Mouse (Mus musculus): Measurements from ENCODE around the gene Cachd1. TPM values are rescaled to one million over a fixed set of nuclear protein-coding genes. Genes with fewer than 3 reads are reported as not detected.

The Cachd1 gene
- polyA plus RNA-seq, 1 experiment from 2014 or later, result 21.7 TPM

DNA sequence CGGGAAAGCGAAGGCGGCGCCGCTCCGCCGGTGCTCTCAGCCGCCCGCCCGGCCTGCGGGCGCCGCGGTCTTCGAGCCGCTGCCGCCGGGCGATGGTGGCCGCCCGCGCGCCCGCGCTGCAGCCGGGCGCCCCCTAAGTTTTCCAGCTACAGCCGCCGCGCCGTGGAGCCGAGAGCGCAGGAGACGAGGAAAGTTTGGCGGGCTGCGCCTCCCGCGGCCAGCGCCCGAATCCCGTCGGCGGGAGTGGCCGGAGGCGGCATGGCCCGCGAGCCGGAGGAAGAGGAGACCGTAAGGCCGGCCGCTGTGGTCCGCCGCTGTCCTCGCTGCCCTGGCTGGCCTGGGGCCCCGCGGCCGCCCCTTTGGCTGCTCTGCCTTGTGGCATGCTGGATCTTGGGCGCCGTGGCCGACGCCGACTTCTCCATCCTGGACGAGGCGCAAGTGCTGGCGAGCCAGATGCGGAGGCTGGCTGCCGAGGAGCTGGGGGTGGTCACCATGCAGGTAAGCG lies 448 bp downstream of the Cachd1 start:
- peak overlapping the region; percentile 96 for H3K9ac ChIP-seq
- peak overlapping the region; percentile 82 for H3K4me2 ChIP-seq
- no peaks in the 10 kb centered on the region for H3K9me3 ChIP-seq
- ATAC-seq (ENCODE audit: low FRiP score), result peak; percentile 49
- peak overlapping the region; percentile 92 for H3K27ac ChIP-seq
- no peaks in the 10 kb centered on the region for H3K27me3 ChIP-seq
- peaks cover 45% of the 10 kb centered on the region for H3K4me1 ChIP-seq (replicated peaks)
- peak overlapping the region; percentile 64 for H3K4me3 ChIP-seq
- no peaks in the 10 kb centered on the region for H3K36me3 ChIP-seq
- under 1% methylated on average over 51 of the region's 68 CpGs for WGBS

- H3K4me2 ChIP-seq, result peak overlapping the region; percentile 82
- ATAC-seq (ENCODE audit: low FRiP score), result peak; percentile 49
- H3K9ac ChIP-seq, result peak overlapping the region; percentile 96
- H3K27me3 ChIP-seq, result no peaks in the 10 kb centered on the region
- H3K4me1 ChIP-seq (replicated peaks), result peaks cover 49% of the 10 kb centered on the region
- H3K9me3 ChIP-seq, result no peaks in the 10 kb centered on the region
- H3K36me3 ChIP-seq, result no peaks in the 10 kb centered on the region
- under 1% methylated on average over 42 of the region's 42 CpGs for WGBS
- peak overlapping the region; percentile 92 for H3K27ac ChIP-seq
- H3K4me3 ChIP-seq, result peak overlapping the region; percentile 64
Measured at GRCm38 (mm10) chr4:100777376-100778041, 1.0 kb downstream of the Cachd1 start.

GRCm38 (mm10) chr4:100778082-100778481 lies 1.6 kb downstream of the Cachd1 start:
- Histone ChIP-seq H3K4me3 (peak overlapping the region; percentile 64), H3K4me1 (replicated peaks) (peaks cover 49% of the 10 kb centered on the region), H3K27me3 (no peaks in the 10 kb centered on the region), H3K27ac (peak overlapping the region; percentile 92), H3K9ac (peak overlapping the region; percentile 96), H3K36me3 (no peaks in the 10 kb centered on the region), H3K4me2 (peak overlapping the region; percentile 82), H3K9me3 (no peaks in the 10 kb centered on the region)
- WGBS, result under 1% methylated on average over 16 of the region's 16 CpGs
- no peak for ATAC-seq (ENCODE audit: low FRiP score)

- Histone ChIP-seq H3K9me3 (no peaks in the 10 kb centered on the region), H3K27me3 (no peaks in the 10 kb centered on the region), H3K27ac (no peak overlapping the region), H3K4me3 (peak overlapping the region; percentile 64), H3K4me1 (replicated peaks) (peaks cover 49% of the 10 kb centered on the region), H3K9ac (peak overlapping the region; percentile 96), H3K4me2 (peak overlapping the region; percentile 82), H3K36me3 (no peaks in the 10 kb centered on the region; the same call in 1 of the 2 replicates)
- ATAC-seq (ENCODE audit: low FRiP score), result no peak
- WGBS, result 5% methylated on average over 4 of the region's 4 CpGs
Measured at GRCm38 (mm10) chr4:100779023-100779422, 2.5 kb downstream of the Cachd1 start.

- Histone ChIP-seq H3K27ac (no peak overlapping the region), H3K27me3 (no peaks in the 10 kb centered on the region), H3K9ac (peak overlapping the region; percentile 96), H3K4me1 (replicated peaks) (peaks cover 49% of the 10 kb centered on the region), H3K4me3 (peak overlapping the region; percentile 64), H3K36me3 (no peaks in the 10 kb centered on the region; the same call in 1 of the 2 replicates), H3K9me3 (no peaks in the 10 kb centered on the region), H3K4me2 (peak overlapping the region; percentile 82)
- 9% methylated on average over 5 of the region's 5 CpGs for WGBS
- ATAC-seq (ENCODE audit: low FRiP score), result no peak
Measured at GRCm38 (mm10) chr4:100779695-100780094, 3.2 kb downstream of the Cachd1 start.

GRCm38 (mm10) chr4:100780911-100781310 lies 4.4 kb downstream of the Cachd1 start:
- no peak overlapping the region for H3K27ac ChIP-seq
- H3K4me3 ChIP-seq, result peak overlapping the region; percentile 2; the same call in 1 of the 2 replicates
- no peaks in the 10 kb centered on the region; the same call in 1 of the 2 replicates for H3K36me3 ChIP-seq
- H3K4me2 ChIP-seq, result peak overlapping the region; percentile 82
- 50% methylated on average over 6 of the region's 6 CpGs for WGBS
- no peak for ATAC-seq (ENCODE audit: low FRiP score)
- H3K9ac ChIP-seq, result peak overlapping the region; percentile 26; the same call in 1 of the 2 replicates
- H3K9me3 ChIP-seq, result no peaks in the 10 kb centered on the region
- no peaks in the 10 kb centered on the region for H3K27me3 ChIP-seq
- peaks cover 45% of the 10 kb centered on the region for H3K4me1 ChIP-seq (replicated peaks)

- Histone ChIP-seq H3K4me3 (no peak overlapping the region), H3K9me3 (no peaks in the 10 kb centered on the region), H3K27ac (no peak overlapping the region), H3K4me2 (no peak overlapping the region), H3K36me3 (no peaks in the 10 kb centered on the region; the same call in 1 of the 2 replicates), H3K27me3 (no peaks in the 10 kb centered on the region), H3K9ac (no peak overlapping the region), H3K4me1 (replicated peaks) (peaks cover 43% of the 10 kb centered on the region)
- 75% methylated on average over 8 of the region's 8 CpGs for WGBS
- no peak for ATAC-seq (ENCODE audit: low FRiP score)
Measured at GRCm38 (mm10) chr4:100782348-100782747, 5.9 kb downstream of the Cachd1 start.

GRCm38 (mm10) chr4:100782891-100783290 lies 6.4 kb downstream of the Cachd1 start:
- no peaks in the 10 kb centered on the region for H3K27me3 ChIP-seq
- H3K9ac ChIP-seq, result no peak overlapping the region
- no peak overlapping the region for H3K4me3 ChIP-seq
- H3K9me3 ChIP-seq, result no peaks in the 10 kb centered on the region
- H3K27ac ChIP-seq, result no peak overlapping the region
- WGBS, result 91% methylated on average over 3 of the region's 3 CpGs
- no peak overlapping the region for H3K4me2 ChIP-seq
- peaks cover 44% of the 10 kb centered on the region for H3K4me1 ChIP-seq (replicated peaks)
- H3K36me3 ChIP-seq, result no peaks in the 10 kb centered on the region; the same call in 1 of the 2 replicates
- no peak for ATAC-seq (ENCODE audit: low FRiP score)

- 74% methylated on average over 3 of the region's 3 CpGs for WGBS
- no peak overlapping the region for H3K4me3 ChIP-seq
- peaks cover 7% of the 10 kb centered on the region; the same call in 1 of the 2 replicates for H3K4me1 ChIP-seq (replicated peaks)
- no peaks in the 10 kb centered on the region for H3K27me3 ChIP-seq
- no peak for ATAC-seq (ENCODE audit: low FRiP score)
- no peak overlapping the region for H3K4me2 ChIP-seq
- H3K27ac ChIP-seq, result no peak overlapping the region
- no peak overlapping the region for H3K9ac ChIP-seq
- no peaks in the 10 kb centered on the region; the same call in 1 of the 2 replicates for H3K36me3 ChIP-seq
- H3K9me3 ChIP-seq, result no peaks in the 10 kb centered on the region
Measured at GRCm38 (mm10) chr4:100787201-100787600, 10.7 kb downstream of the Cachd1 start.

DNA sequence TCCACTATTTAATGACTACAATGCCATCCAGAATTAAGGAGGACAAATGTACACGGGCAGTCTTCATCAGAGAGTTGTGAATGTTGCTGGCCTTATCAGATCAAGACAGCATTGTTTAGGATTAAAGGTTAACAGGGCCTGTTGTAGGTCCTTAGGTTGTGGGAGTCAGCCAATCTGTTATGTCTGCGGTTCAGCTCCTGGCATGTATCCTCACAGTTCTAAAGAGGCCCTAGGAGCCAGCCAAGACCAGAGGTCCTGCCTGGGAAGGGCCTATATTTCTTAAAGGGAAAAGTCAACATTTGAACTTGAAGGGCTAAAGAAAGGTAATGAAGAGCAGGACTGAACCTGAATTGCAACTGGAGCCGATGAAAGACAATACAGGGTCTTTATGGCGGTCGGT lies 13.7 kb downstream of the Cachd1 start:
- no peaks in the 10 kb centered on the region for H3K36me3 ChIP-seq
- H3K4me1 ChIP-seq (replicated peaks), result peaks cover 22% of the 10 kb centered on the region
- no peak for ATAC-seq (ENCODE audit: low FRiP score)
- H3K9ac ChIP-seq, result no peak overlapping the region
- H3K9me3 ChIP-seq, result no peaks in the 10 kb centered on the region
- no peak overlapping the region for H3K4me3 ChIP-seq
- WGBS, result 79% methylated on average over 5 of the region's 5 CpGs
- no peak overlapping the region for H3K27ac ChIP-seq
- H3K27me3 ChIP-seq, result no peaks in the 10 kb centered on the region
- H3K4me2 ChIP-seq, result no peak overlapping the region

DNA sequence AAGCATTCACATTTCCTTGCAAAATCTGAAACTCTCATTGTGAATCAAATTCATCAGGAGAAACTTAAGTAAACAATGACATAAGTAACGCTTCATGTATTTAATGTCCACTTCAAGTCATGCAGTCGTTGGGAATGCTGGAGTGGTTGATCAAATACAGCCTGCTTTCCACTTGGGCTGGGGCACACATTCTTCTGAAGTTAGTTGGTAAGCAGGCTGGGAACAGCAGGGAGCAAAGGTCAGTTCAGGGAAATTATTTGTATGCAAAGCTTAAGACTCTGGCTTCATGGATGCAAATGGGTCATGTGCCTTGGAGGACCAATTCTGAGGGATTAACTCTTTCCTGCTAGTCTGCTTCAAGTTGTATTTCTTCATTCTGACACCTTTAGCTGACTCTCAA lies 16.7 kb downstream of the Cachd1 start:
- Histone ChIP-seq H3K27me3 (no peaks in the 10 kb centered on the region), H3K9ac (no peak overlapping the region), H3K9me3 (no peaks in the 10 kb centered on the region), H3K4me2 (no peak overlapping the region), H3K36me3 (no peaks in the 10 kb centered on the region), H3K27ac (no peak overlapping the region), H3K4me1 (replicated peaks) (peaks cover 42% of the 10 kb centered on the region), H3K4me3 (no peak overlapping the region)
- WGBS, result 3% methylated on average over 2 of the region's 2 CpGs
- no peak for ATAC-seq (ENCODE audit: low FRiP score)

DNA sequence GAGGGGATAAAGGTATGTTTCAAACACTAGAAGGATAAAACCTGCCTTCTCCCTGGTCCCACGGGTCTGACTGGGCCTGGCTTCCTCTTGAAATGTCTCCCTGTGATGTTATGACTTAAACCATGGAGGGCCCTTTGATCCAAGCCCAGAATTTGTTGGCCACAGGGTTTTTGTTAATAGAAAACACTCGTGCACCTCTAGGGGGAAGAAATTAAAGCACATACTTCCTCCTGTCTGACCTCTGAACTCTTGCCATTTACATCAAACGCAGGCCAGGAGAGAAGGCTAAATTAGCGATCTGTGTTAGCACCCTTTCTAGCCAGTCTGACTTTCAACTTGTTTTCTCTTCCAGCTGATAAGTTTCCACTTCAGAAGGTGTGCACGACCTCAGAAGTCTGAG lies 19.0 kb downstream of the Cachd1 start:
- Histone ChIP-seq H3K4me2 (no peak overlapping the region), H3K27me3 (no peaks in the 10 kb centered on the region), H3K9ac (no peak overlapping the region), H3K4me1 (replicated peaks) (peaks cover 49% of the 10 kb centered on the region), H3K4me3 (no peak overlapping the region), H3K36me3 (no peaks in the 10 kb centered on the region), H3K27ac (no peak overlapping the region), H3K9me3 (no peaks in the 10 kb centered on the region)
- ATAC-seq (ENCODE audit: low FRiP score), result no peak
- 23% methylated on average over 5 of the region's 5 CpGs for WGBS
